17 mouse cellular contexts compared by ENCODE assay signal in genomic region chr17:3702320-3702719, GRCm38 (mm10). TPM values are rescaled to one million over a fixed set of nuclear protein-coding genes. Genes with fewer than 3 reads are reported as not detected.
DNase-seq lines count a peak whose midpoint lies in the region; ATAC-seq and TF ChIP-seq lines count a peak whose summit lies in the region.
"Had no signal": no experiment of that assay in that cellular context is flagged by ENCODE, and none has a peak within 500 bp of the region (broad histone marks: within the 10 kb centered on the region; RNA-seq: fewer than 3 reads in every experiment).

No protein-coding gene starts in this region.

- H3K27me3 ChIP-seq in hindbrain, embryonic 13.5 days, result no peaks in the 10 kb centered on the region
- H3K27me3 ChIP-seq: neural tube, embryonic 12.5 days had no signal

- no peaks in the 10 kb centered on the region for H3K36me3 ChIP-seq in hindbrain, embryonic 13.5 days
- H3K36me3 ChIP-seq: neural tube, embryonic 12.5 days had no signal

- intact Hi-C loops in left cerebral cortex, adult 2 months (cut with DNase I), result loop anchor here (5.0 kb wide), 1 partner anchor 90 kb away; no protein-coding TSS in a partner anchor

- H3K9me3 ChIP-seq in hindbrain, embryonic 13.5 days, result no peaks in the 10 kb centered on the region
- H3K9me3 ChIP-seq: neural tube, embryonic 12.5 days had no signal

- no peak for ATAC-seq in hindbrain, embryonic 13.5 days (ENCODE audit: low FRiP score)
- ATAC-seq: hindbrain, embryonic 16.5 days had no signal

- TF ChIP-seq CTCF in left cerebral cortex, adult 2 months (IDR thresholded peaks at IDR 0.05), result no peak

- H3K4me2 ChIP-seq in hindbrain, embryonic 13.5 days, result no peak overlapping the region
- H3K4me2 ChIP-seq: midbrain, embryonic 11.5 days; neural tube, embryonic 12.5 days had no signal

- H3K27ac ChIP-seq in left cerebral cortex, adult 2 months, result peak overlapping the region; percentile 54; the same call in 1 of the 2 replicates
- H3K27ac ChIP-seq in hindbrain, embryonic 13.5 days, result no peak overlapping the region
- H3K27ac ChIP-seq: neural tube, embryonic 12.5 days had no signal

- 55% methylated on average over 3 of the region's 3 CpGs for WGBS in hindbrain, embryonic 13.5 days

- no peak overlapping the region for H3K4me3 ChIP-seq in left cerebral cortex, adult 2 months
- H3K4me3 ChIP-seq in hindbrain, embryonic 13.5 days, result no peak overlapping the region
- H3K4me3 ChIP-seq: neural tube, embryonic 12.5 days had no signal

- no peaks in the 10 kb centered on the region for H3K4me1 ChIP-seq in hindbrain, embryonic 13.5 days (replicated peaks)
- H3K4me1 ChIP-seq: neural tube, embryonic 12.5 days had no signal

- no peak overlapping the region for H3K9ac ChIP-seq in hindbrain, embryonic 13.5 days
- H3K9ac ChIP-seq: neural tube, embryonic 12.5 days had no signal

- DNase-seq in left cerebral cortex, adult 2 months (ENCODE audit: extremely low spot score in 1 of 2, low spot score in 2 of 2), result no peak
- DNase-seq in left cerebral cortex, adult 11 months (ENCODE audit: low spot score), result no peak
- DNase-seq in adrenal gland, adult 8-10 months, result peak; percentile 37
- peak; percentile 64 for DNase-seq in brain, adult 2 months (ENCODE audit: low read depth, low spot score)
- peak; percentile 28 to 42 for DNase-seq in right cerebral cortex, postnatal 10 days (ENCODE audit: low spot score in 2 of 2)
- DNase-seq in lung, postnatal 36 days, result no peak
- DNase-seq: embryo, embryonic 11 days; lung, adult 18-20 months had no signal

RNA-seq across cellular contexts. Expression of gene Nox3, which starts 6.3 kb away (rescaled TPM):
- under 1 TPM in 1 of 2 experiments, not detected in 1; 0.30 TPM for total RNA-seq in left cerebral cortex, adult 2 months (2021)
- not detected for total RNA-seq in adrenal gland, adult 8-10 months (2022)
- not detected in 2 replicates for polyA plus RNA-seq in hindbrain, embryonic 13.5 days (2015; fragmentation: Nextera tagmentation; extraction: Ambion mirVana)
- total RNA-seq: gastrocnemius, postnatal 4 days had no signal
- polyA plus RNA-seq: heart, embryonic 16.5 days; hindbrain, embryonic 16.5 days; kidney, embryonic 16.5 days; limb, embryonic 11.5 days; midbrain, embryonic 11.5 days; neural tube, embryonic 12.5 days; stomach, embryonic 16.5 days had no signal

Comparison
In these comparisons a context has a peak if more than half of its experiments do, and no peak if none do; other contexts are left out.
1. DNase-seq: peak in adrenal gland, adult 8-10 months (single experiment), brain, adult 2 months (single experiment) and right cerebral cortex, postnatal 10 days (2 of 2); none in left cerebral cortex, adult 2 months (0 of 2), left cerebral cortex, adult 11 months (single experiment) and lung, postnatal 36 days (single experiment).